Mouse (Mus musculus): ENCODE data around the gene Lhfpl2. TPM values are rescaled to one million over a fixed set of nuclear protein-coding genes. Genes with fewer than 3 reads are reported as not detected.
"Not testable (repeated sequence)": the region's sequence is repeated elsewhere in the genome, so short reads cannot be mapped to it uniquely, and the experiment has no call there.

The Lhfpl2 gene
- not detected for polyA plus RNA-seq (2017; shearing (Covaris generic))

- ATAC-seq = no peak
These were observed at the start of gene Lhfpl2 for GRCm38 (mm10) chr13:94057563-94058560. Lhfpl2 (plus strand) TSS chr13:94057796.

GRCm38 (mm10) chr13:94011996-94012575 lies 45.5 kb upstream of the Lhfpl2 start:
- no peak for ATAC-seq

DNA sequence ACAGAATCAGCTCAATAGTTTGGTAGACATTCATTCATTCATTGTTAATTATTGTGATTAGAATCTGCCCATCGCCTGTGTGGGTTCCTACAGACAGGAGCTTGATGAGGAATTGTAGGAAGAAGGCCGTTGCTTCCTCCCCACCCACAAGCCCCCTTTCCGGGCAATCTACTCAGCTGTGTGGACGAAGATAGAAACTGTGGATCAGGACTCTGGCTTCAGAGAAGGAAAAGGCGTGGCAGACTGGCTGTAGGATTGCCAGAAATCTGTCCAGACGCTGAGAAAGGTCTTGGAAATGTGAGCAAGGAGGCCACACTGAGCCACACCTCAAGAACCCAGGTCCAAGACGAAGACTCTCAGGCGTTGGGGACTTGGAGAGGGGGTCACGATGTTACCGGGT lies 43.6 kb upstream of the Lhfpl2 start:
- ATAC-seq = no peak

GRCm38 (mm10) chr13:94024575-94024974 lies 33.0 kb upstream of the Lhfpl2 start:
- ATAC-seq = not testable (repeated sequence)

DNA sequence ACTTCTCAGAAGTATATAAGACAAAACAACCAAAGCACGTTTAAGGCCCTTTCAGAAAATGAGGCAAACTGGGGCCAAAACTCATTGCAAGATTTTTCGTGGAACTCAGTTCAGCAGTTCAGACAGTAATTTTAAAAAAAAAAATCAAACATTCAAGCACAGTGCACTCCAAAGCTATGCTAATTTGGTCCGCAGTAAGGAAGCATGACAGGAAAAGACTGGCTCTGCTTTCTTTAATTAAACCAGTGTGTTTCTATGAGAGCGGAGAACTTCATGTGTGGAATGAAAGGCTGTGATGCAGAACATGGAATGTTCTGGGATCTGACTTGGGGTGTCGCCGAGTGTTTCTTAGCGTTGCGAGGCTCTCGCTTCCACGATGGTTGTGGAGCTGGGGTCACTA lies 28.4 kb upstream of the Lhfpl2 start:
- no peak for ATAC-seq

DNA sequence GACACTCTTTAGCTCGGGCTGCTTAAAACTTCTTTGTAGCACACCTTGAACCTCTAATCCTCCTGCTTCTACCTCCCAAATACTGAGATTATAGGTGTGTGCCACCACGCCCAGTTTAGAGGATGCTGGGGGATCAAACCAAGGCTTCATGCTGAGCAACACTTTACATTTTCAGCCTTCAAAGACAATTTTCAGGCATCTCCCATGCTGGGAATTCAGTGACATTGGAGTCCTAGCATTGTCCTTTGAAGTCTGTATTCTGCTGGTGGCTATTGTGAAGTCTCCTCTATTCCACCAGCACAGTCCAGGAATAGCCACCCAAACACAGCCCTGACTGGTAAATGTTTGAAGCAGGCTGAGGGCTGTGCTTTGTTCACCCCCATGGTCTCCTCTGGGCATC lies 27.0 kb upstream of the Lhfpl2 start:
- no peak for ATAC-seq

DNA sequence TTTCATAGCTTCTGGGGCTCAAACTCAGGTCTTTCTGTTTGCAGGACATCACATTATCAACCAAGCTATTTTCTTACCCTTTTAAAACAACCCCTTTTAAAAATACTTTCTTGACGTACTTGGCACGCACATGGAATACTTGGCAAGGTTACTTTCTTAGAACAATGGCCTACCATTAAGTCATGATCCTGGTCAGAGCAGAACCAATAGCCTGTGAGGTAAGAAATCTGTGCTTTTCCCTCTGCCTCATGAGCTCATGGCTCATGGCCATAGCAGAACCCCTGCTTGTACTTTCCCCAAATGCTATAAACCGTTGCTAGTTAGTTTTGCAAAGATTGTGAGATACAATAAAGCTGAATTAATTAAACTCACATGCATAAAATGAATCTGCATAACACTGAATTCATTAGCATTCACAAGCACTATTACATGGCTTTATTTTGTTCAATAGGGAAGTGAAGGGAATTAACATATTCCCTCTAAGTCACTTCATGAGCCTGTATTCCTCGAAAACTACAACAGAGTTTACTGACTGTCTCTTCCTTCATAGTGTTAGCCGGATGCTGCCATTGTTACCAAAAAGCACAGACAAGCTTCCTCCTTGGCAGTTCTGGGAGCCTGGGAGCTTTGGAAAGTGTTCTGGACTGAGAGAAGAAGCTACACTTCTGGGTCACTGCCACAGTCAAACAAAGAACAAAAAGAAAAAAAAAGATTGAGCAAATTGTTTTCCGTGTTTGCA lies 20.1 kb upstream of the Lhfpl2 start:
- no peak for ATAC-seq

DNA sequence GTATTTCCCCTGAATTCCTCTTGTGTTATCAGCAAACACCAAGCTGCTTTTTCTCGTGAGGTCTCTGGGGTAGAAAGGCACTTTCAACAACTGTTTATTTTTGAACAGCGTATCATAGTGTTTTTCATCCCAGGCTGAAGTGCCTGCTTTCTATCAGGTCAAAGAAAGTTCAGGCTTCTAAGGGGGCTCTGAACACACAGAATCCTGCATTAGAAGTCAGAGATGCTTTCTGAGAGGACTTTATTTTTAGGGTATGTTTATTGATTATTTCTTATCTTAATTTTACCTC lies 19.6 kb upstream of the Lhfpl2 start:
- ATAC-seq = no peak

- ATAC-seq = no peak
These were observed 7.6 kb upstream of the Lhfpl2 start for GRCm38 (mm10) chr13:94050036-94050435.

- ATAC-seq = no peak
These were observed 6.8 kb upstream of the Lhfpl2 start for GRCm38 (mm10) chr13:94050782-94051181.

DNA sequence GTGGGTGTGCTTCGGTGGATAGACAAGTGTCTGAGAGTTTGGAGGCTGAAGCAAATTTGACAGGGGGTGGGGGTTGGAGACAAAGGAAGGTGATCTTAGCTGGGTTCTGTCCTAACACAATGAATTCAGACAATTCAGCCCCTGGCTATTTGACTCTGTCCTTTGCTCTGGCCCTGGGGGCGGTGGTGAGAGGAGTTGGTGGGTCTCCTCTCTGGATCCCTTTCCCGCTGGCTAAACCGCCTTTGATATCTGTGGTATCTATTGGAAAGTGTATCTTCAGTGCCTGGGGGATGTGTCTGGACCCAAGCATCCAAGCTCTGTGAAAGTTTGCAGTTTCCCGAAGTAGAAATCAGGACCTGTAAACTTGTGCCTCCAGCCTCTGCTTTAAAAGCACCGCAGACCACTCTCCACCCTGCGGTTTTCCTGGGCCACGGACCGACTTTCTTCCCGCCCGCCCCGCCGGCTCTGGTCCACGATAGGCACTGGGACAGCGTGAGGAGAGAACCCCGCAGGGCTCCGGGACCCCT lies 497 bp upstream of the Lhfpl2 start:
- no peak for ATAC-seq

- no peak for ATAC-seq
These were observed 1.1 kb downstream of the Lhfpl2 start for GRCm38 (mm10) chr13:94058642-94059222.

GRCm38 (mm10) chr13:94059373-94059772 lies 1.8 kb downstream of the Lhfpl2 start:
- no peak for ATAC-seq

- no peak for ATAC-seq
These were observed 2.2 kb downstream of the Lhfpl2 start for GRCm38 (mm10) chr13:94059778-94060177.

DNA sequence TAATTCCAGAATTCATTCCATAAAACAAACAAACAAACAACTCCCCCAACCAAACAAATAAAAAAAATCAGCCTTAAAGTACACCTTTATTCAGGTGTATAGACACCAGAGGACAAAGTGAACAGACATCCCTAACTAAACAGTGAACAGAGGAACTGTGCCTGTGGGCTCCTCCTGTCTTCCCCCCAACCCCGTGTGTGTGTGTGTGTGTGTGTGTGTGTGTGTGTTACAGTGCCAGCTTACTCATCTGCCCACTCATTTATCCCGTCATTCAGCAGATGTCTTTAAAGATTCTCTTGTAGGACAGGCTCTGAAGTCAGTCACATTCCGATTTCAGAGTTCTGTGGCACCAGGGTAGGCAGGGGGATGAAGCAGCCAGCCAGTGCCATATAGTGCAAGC lies 2.9 kb downstream of the Lhfpl2 start:
- ATAC-seq = no peak

GRCm38 (mm10) chr13:94061256-94061877 lies 3.8 kb downstream of the Lhfpl2 start:
- no peak for ATAC-seq

- ATAC-seq = no peak
These were observed 4.9 kb downstream of the Lhfpl2 start for GRCm38 (mm10) chr13:94062349-94063111.

- ATAC-seq = no peak
These were observed 5.6 kb downstream of the Lhfpl2 start for GRCm38 (mm10) chr13:94063156-94063555.

GRCm38 (mm10) chr13:94064571-94064970 lies 7.0 kb downstream of the Lhfpl2 start:
- ATAC-seq = no peak

GRCm38 (mm10) chr13:94065276-94066050 lies 7.9 kb downstream of the Lhfpl2 start:
- no peak for ATAC-seq

Data from activated CD4-positive, CD25-positive, alpha-beta regulatory T cell, adult 4 months (primary cell).